Mouse (Mus musculus) forebrain, embryonic 14.5 days (tissue): ENCODE measurements around the gene Cttnbp2nl. TPM values are rescaled to one million over a fixed set of nuclear protein-coding genes. Genes with fewer than 3 reads are reported as not detected.

Source experiments
- ATAC-seq: fragments of 200-750 bp; cut with Nextera tagmentation; 2 replicates; pipeline ENCODE4 v1.8.0; 2017; ENCODE audit warnings: mild to moderate bottlenecking, moderate library complexity
- DNase-seq: peaks from one replicate; pipeline ENCODE4 v3.0.0-alpha.2; 2015; ENCODE audit warnings: low spot score
- H3K27ac ChIP-seq: fragments of 300-500 bp; sonication (generic); 2 replicates; pipeline ENCODE4 v1.5.1; 2014; ENCODE audit warnings: low read depth, mild to moderate bottlenecking, control low read depth, low read length, moderate library complexity
- H3K27me3 ChIP-seq: fragments of 300-500 bp; sonication (generic); replicated peaks from 2 replicates; pipeline ENCODE4 v1.6.1; 2014; ENCODE audit warnings: low read length, control low read depth, mixed read lengths; ENCODE audit not compliant: control insufficient read depth, insufficient read depth
- H3K36me3 ChIP-seq: fragments of 300-500 bp; sonication (generic); 2 replicates; pipeline ENCODE4 v1.6.1; 2014; ENCODE audit warnings: low read length, control low read depth; ENCODE audit not compliant: control insufficient read depth, insufficient read depth
- H3K4me1 ChIP-seq: fragments of 300-500 bp; sonication (generic); 2 replicates; pipeline ENCODE4 v1.6.1; 2014; ENCODE audit warnings: antibody characterized with exemption, low read length, control low read depth; ENCODE audit not compliant: control insufficient read depth, insufficient read depth
- H3K4me2 ChIP-seq: fragments of 300-500 bp; sonication (generic); 2 replicates; pipeline ENCODE4 v1.6.1; 2014; ENCODE audit warnings: mild to moderate bottlenecking, control low read depth, low read length
- H3K4me3 ChIP-seq: fragments of 300-500 bp; sonication (generic); 2 replicates; pipeline ENCODE4 v1.5.1; 2014; ENCODE audit warnings: low read depth, low read length, control low read depth
- H3K9ac ChIP-seq: fragments of 300-500 bp; sonication (generic); 2 replicates; pipeline ENCODE4 v1.6.1; 2014; ENCODE audit warnings: mild to moderate bottlenecking, low read length, control low read depth, moderate library complexity
- H3K9me3 ChIP-seq: fragments of 300-500 bp; sonication (generic); replicated peaks from 2 replicates; pipeline ENCODE4 v1.6.1; 2016; ENCODE audit warnings: low read length, control low read depth, mixed read lengths; ENCODE audit not compliant: control insufficient read depth
- WGBS: fragments of 180-500 bp; shearing (Covaris S2); extraction: QIAGEN DNeasy Blood & Tissue Kit; methylation state at CpG from one replicate; pipeline ENCODE4 v1.1.7; 2014; 5-methylcytosine and 5-hydroxymethylcytosine counted together
- polyA plus RNA-seq: library from polyadenylated mRNA; unstranded; fragments of >200 nt; fragmentation: Nextera tagmentation; extraction: Ambion mirVana; gene quantifications from 2 replicates; pipeline ENCODE4 v1.2.1, GENCODE M21; 2014

The Cttnbp2nl gene
- polyA plus RNA-seq, 1 experiment from 2014 or later: 42.8 TPM

GRCm38 (mm10) chr3:105090147-105090546 is 37.2 kb upstream of the Cttnbp2nl start:
- Histone ChIP-seq H3K36me3 (no peaks in the 10 kb centered on the region), H3K9ac (no peak overlapping the region)

GRCm38 (mm10) chr3:105088638-105089037 is 35.7 kb upstream of the Cttnbp2nl start:
- Histone ChIP-seq H3K4me3 (no peak overlapping the region), H3K4me2 (no peak overlapping the region), H3K4me1 (no peaks in the 10 kb centered on the region), H3K36me3 (no peaks in the 10 kb centered on the region), H3K9me3 (no peaks in the 10 kb centered on the region), H3K9ac (no peak overlapping the region), H3K27me3 (no peaks in the 10 kb centered on the region), H3K27ac (no peak overlapping the region)
- WGBS: 88% methylated on average over 2 of the region's 2 CpGs
- ATAC-seq (no peak), DNase-seq (no peak)

More at GRCm38 (mm10) chr3:105090147-105090546, 37.2 kb upstream of the Cttnbp2nl start:
- Histone ChIP-seq H3K9me3 (no peaks in the 10 kb centered on the region), H3K27me3 (no peaks in the 10 kb centered on the region), H3K27ac (no peak overlapping the region), H3K4me3 (no peak overlapping the region), H3K4me1 (no peaks in the 10 kb centered on the region), H3K4me2 (no peak overlapping the region)
- no peak for ATAC-seq
- 93% methylated on average over 7 of the region's 7 CpGs for WGBS
- DNase-seq: no peak

DNA sequence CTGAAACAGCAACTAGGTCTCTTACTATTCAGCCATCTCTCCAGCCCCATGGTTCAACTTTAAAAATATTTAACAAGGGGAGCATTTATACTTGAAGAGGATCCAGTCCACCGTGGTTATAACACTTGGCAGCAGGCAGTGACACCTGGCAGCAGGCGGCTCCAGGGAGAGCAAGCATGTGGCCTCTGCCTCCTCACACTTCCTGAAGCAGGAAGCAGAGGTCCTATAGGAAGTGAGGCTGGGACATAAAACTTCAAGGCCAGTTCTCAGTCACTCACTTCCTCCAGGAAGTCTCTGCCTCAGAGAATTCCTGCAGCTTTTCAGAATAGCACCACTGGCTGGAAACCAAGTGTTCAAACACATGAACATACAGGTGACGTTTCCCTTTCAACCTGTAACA is 34.4 kb upstream of the Cttnbp2nl start:
- no peaks in the 10 kb centered on the region for H3K36me3 ChIP-seq
- no peaks in the 10 kb centered on the region for H3K9me3 ChIP-seq
- DNase-seq (no peak), ATAC-seq (no peak)
- H3K4me1 ChIP-seq: no peaks in the 10 kb centered on the region
- no peak overlapping the region for H3K27ac ChIP-seq
- WGBS: 78% methylated on average over 3 of the region's 3 CpGs
- no peak overlapping the region for H3K9ac ChIP-seq
- H3K4me3 ChIP-seq: no peak overlapping the region
- H3K4me2 ChIP-seq: no peak overlapping the region
- no peaks in the 10 kb centered on the region for H3K27me3 ChIP-seq

- 20% methylated on average over 7 of the region's 7 CpGs for WGBS
- ATAC-seq (peak; percentile 96), DNase-seq (peak; percentile 85)
- no peaks in the 10 kb centered on the region for H3K9me3 ChIP-seq
- no peak overlapping the region for H3K4me2 ChIP-seq
- H3K27me3 ChIP-seq: no peaks in the 10 kb centered on the region
- no peaks in the 10 kb centered on the region for H3K4me1 ChIP-seq
- no peaks in the 10 kb centered on the region for H3K36me3 ChIP-seq
- no peak overlapping the region for H3K27ac ChIP-seq
- H3K4me3 ChIP-seq: no peak overlapping the region
- H3K9ac ChIP-seq: no peak overlapping the region
Measured at GRCm38 (mm10) chr3:105078231-105078826, 25.4 kb upstream of the Cttnbp2nl start.

DNA sequence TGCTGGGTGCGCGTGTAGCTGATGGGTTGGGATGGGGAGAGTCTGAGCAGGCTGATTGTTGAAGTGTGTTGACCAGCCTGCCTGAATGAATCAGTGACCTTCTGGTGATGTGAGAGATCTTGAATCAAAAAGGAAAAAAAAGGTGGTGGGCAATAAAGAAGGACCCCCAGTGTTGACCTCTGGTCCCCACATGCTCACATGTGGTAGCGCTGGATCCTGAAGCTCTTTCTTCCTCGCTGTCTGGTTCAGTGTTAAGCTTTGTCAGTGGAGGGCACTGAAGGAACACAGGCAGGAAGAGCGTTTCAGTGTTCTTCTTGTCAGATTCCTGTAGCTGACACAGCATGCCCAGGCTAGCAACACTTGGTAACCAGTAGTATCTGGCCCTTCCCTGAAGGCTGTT is 22.9 kb upstream of the Cttnbp2nl start:
- Histone ChIP-seq H3K27me3 (no peaks in the 10 kb centered on the region), H3K36me3 (no peaks in the 10 kb centered on the region), H3K27ac (no peak overlapping the region), H3K4me1 (no peaks in the 10 kb centered on the region), H3K4me3 (no peak overlapping the region), H3K9me3 (no peaks in the 10 kb centered on the region), H3K4me2 (no peak overlapping the region), H3K9ac (no peak overlapping the region)
- ATAC-seq (no peak), DNase-seq (no peak)
- 91% methylated on average over 5 of the region's 5 CpGs for WGBS

DNA sequence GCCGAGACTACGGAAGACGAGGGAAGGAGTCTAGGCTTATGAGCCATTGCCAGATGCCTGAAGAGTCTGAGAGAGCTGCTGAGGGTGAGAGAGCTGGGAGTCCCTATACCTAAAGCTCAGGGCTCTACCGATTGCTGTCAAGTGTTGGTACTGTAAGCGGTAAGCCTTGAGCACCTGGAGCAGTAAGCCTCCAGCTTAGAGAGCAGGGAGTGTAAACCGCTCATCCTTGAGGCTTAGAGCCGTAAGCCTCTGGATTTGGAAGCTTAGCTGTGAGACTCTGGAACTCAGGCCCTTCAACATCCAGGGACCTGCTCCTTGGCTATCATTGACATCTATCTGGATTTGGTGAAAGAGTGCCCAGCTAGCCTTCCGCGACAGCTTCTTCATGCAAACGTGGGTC is 19.6 kb upstream of the Cttnbp2nl start:
- 94% methylated on average over 10 of the region's 10 CpGs for WGBS
- DNase-seq: no peak

GRCm38 (mm10) chr3:105071251-105071650 is 18.3 kb upstream of the Cttnbp2nl start:
- H3K4me1 ChIP-seq: no peaks in the 10 kb centered on the region
- DNase-seq: no peak
- 95% methylated on average over 5 of the region's 5 CpGs for WGBS
- H3K4me3 ChIP-seq: no peak overlapping the region
- H3K9ac ChIP-seq: no peak overlapping the region
- ATAC-seq: no peak
- no peak overlapping the region for H3K4me2 ChIP-seq
- no peaks in the 10 kb centered on the region for H3K27me3 ChIP-seq
- H3K27ac ChIP-seq: no peak overlapping the region
- no peaks in the 10 kb centered on the region for H3K36me3 ChIP-seq
- no peaks in the 10 kb centered on the region for H3K9me3 ChIP-seq

More for the DNA sequence above, 19.6 kb upstream of the Cttnbp2nl start:
- H3K4me1 ChIP-seq: no peaks in the 10 kb centered on the region
- H3K9me3 ChIP-seq: no peaks in the 10 kb centered on the region
- no peak overlapping the region for H3K4me2 ChIP-seq
- no peak overlapping the region for H3K9ac ChIP-seq
- H3K27me3 ChIP-seq: no peaks in the 10 kb centered on the region
- ATAC-seq: no peak
- H3K4me3 ChIP-seq: no peak overlapping the region
- H3K27ac ChIP-seq: no peak overlapping the region
- H3K36me3 ChIP-seq: no peaks in the 10 kb centered on the region

- ATAC-seq (no peak), DNase-seq (no peak)
- H3K27ac ChIP-seq: no peak overlapping the region
- no peaks in the 10 kb centered on the region for H3K36me3 ChIP-seq
- 81% methylated on average over 8 of the region's 8 CpGs for WGBS
- H3K9ac ChIP-seq: no peak overlapping the region
- H3K4me3 ChIP-seq: no peak overlapping the region
- no peaks in the 10 kb centered on the region for H3K27me3 ChIP-seq
- no peaks in the 10 kb centered on the region for H3K4me1 ChIP-seq
- H3K9me3 ChIP-seq: no peaks in the 10 kb centered on the region
- H3K4me2 ChIP-seq: no peak overlapping the region
Measured at GRCm38 (mm10) chr3:105070553-105070952, 17.6 kb upstream of the Cttnbp2nl start.

GRCm38 (mm10) chr3:105066544-105066943 is 13.6 kb upstream of the Cttnbp2nl start, which contains the start of gene 4930564D02Rik:
TSS of gene 4930564D02Rik (plus strand) at chr3:105066844.
- DNase-seq (no peak), ATAC-seq (no peak)
- no peak within 1 kb of the TSS for H3K27ac ChIP-seq
- no peak within 1 kb of the TSS for H3K9ac ChIP-seq
- no peaks in the 10 kb centered on the region for H3K9me3 ChIP-seq
- H3K4me2 ChIP-seq: no peak within 1 kb of the TSS
- H3K27me3 ChIP-seq: no peaks in the 10 kb centered on the region
- no peaks in the 10 kb centered on the region for H3K4me1 ChIP-seq
- no peaks in the 10 kb centered on the region for H3K36me3 ChIP-seq
- H3K4me3 ChIP-seq: no peak within 1 kb of the TSS
- WGBS: 92% methylated on average over 10 of the region's 10 CpGs
